Mouse (Mus musculus): ENCODE measurements around the gene Phf24. TPM values are rescaled to one million over a fixed set of nuclear protein-coding genes. Genes with fewer than 3 reads are reported as not detected.

Phf24 gene
- polyA plus RNA-seq, 1 experiment from 2014 or later, result 4.9 TPM

- H3K36me3 ChIP-seq (ENCODE audit: control insufficient read depth, insufficient read depth, low read length), result no peaks in the 10 kb centered on the region
- ATAC-seq (ENCODE audit: low read depth) (no peak), DNase-seq (ENCODE audit: low spot score) (no peak)
- peak overlapping the region; percentile 81 for H3K4me2 ChIP-seq (ENCODE audit: low read depth, low read length)
- H3K4me3 ChIP-seq (ENCODE audit: low read depth, low read length), result peak overlapping the region; percentile 74
- H3K9ac ChIP-seq (ENCODE audit: low read depth, low read length), result peak overlapping the region; percentile 93
- peaks cover 17% of the 10 kb centered on the region for H3K4me1 ChIP-seq (ENCODE audit: control insufficient read depth, insufficient read depth, low read length)
- H3K9me3 ChIP-seq (ENCODE audit: control insufficient read depth, low read length), result no peaks in the 10 kb centered on the region
- H3K27me3 ChIP-seq (replicated peaks; ENCODE audit: control insufficient read depth, insufficient read depth, low read length), result no peaks in the 10 kb centered on the region
- WGBS, result 16% methylated on average over 14 of the region's 14 CpGs
- no peak overlapping the region; the same call in 1 of the 2 replicates for H3K27ac ChIP-seq (replicated peaks; ENCODE audit: low read depth, low read length)
Observed at GRCm38 (mm10) chr4:42949051-42949675, 32.7 kb downstream of the Phf24 start.

GRCm38 (mm10) chr4:42949676-42950051 lies 33.2 kb downstream of the Phf24 start, which contains the start of gene Dnajb5:
Gene Dnajb5, plus strand, starts transcription at chr4:42949814.
- Histone ChIP-seq H3K27ac (replicated peaks; ENCODE audit: low read depth, low read length) (peak within 1 kb of the TSS; percentile 90), H3K27me3 (replicated peaks; ENCODE audit: control insufficient read depth, insufficient read depth, low read length) (no peaks in the 10 kb centered on the region), H3K9me3 (ENCODE audit: control insufficient read depth, low read length) (no peaks in the 10 kb centered on the region), H3K4me2 (ENCODE audit: low read depth, low read length) (peak within 1 kb of the TSS; percentile 81), H3K4me1 (ENCODE audit: control insufficient read depth, insufficient read depth, low read length) (peaks cover 17% of the 10 kb centered on the region), H3K36me3 (ENCODE audit: control insufficient read depth, insufficient read depth, low read length) (no peaks in the 10 kb centered on the region), H3K4me3 (ENCODE audit: low read depth, low read length) (peak within 1 kb of the TSS; percentile 74), H3K9ac (ENCODE audit: low read depth, low read length) (peak within 1 kb of the TSS; percentile 93)
- DNase-seq (ENCODE audit: low spot score), result peak; percentile 98
- peak; percentile 97 for ATAC-seq (ENCODE audit: low read depth)
- 0% methylated on average over 10 of the region's 39 CpGs for WGBS

- ATAC-seq (ENCODE audit: low read depth), result peak; percentile 78
- Histone ChIP-seq H3K36me3 (ENCODE audit: control insufficient read depth, insufficient read depth, low read length) (0 out of 2 replicates have a peak, but pooled peaks cover 4% of the 10 kb centered on the region), H3K9me3 (ENCODE audit: control insufficient read depth, low read length) (no peaks in the 10 kb centered on the region), H3K4me2 (ENCODE audit: low read depth, low read length) (peak overlapping the region; percentile 81), H3K4me1 (ENCODE audit: control insufficient read depth, insufficient read depth, low read length) (peaks cover 17% of the 10 kb centered on the region), H3K4me3 (ENCODE audit: low read depth, low read length) (peak overlapping the region; percentile 74), H3K27me3 (replicated peaks; ENCODE audit: control insufficient read depth, insufficient read depth, low read length) (no peaks in the 10 kb centered on the region), H3K9ac (ENCODE audit: low read depth, low read length) (peak overlapping the region; percentile 93), H3K27ac (replicated peaks; ENCODE audit: low read depth, low read length) (peak overlapping the region; percentile 90)
- WGBS, result 1% methylated on average over 15 of the region's 27 CpGs
- DNase-seq (ENCODE audit: low spot score), result peak; percentile 95
Observed at GRCm38 (mm10) chr4:42950065-42950558, 33.7 kb downstream of the Phf24 start.

GRCm38 (mm10) chr4:42951206-42952195 lies 35.0 kb downstream of the Phf24 start:
- 60% methylated on average over 11 of the region's 11 CpGs for WGBS
- Histone ChIP-seq H3K9ac (ENCODE audit: low read depth, low read length) (peak overlapping the region; percentile 93; the same call in 1 of the 2 replicates), H3K36me3 (ENCODE audit: control insufficient read depth, insufficient read depth, low read length) (peaks cover 14% of the 10 kb centered on the region), H3K9me3 (ENCODE audit: control insufficient read depth, low read length) (no peaks in the 10 kb centered on the region), H3K4me1 (ENCODE audit: control insufficient read depth, insufficient read depth, low read length) (peaks cover 17% of the 10 kb centered on the region), H3K4me3 (ENCODE audit: low read depth, low read length) (peak overlapping the region; percentile 74; the same call in 1 of the 2 replicates), H3K27ac (replicated peaks; ENCODE audit: low read depth, low read length) (no peak overlapping the region), H3K4me2 (ENCODE audit: low read depth, low read length) (peak overlapping the region; percentile 81), H3K27me3 (replicated peaks; ENCODE audit: control insufficient read depth, insufficient read depth, low read length) (no peaks in the 10 kb centered on the region)
- ATAC-seq (ENCODE audit: low read depth) (no peak), DNase-seq (ENCODE audit: low spot score) (no peak)

- Histone ChIP-seq H3K9ac (ENCODE audit: low read depth, low read length) (peak overlapping the region; percentile 8; the same call in 1 of the 2 replicates), H3K4me2 (ENCODE audit: low read depth, low read length) (peak overlapping the region; percentile 10; the same call in 1 of the 2 replicates), H3K27me3 (replicated peaks; ENCODE audit: control insufficient read depth, insufficient read depth, low read length) (no peaks in the 10 kb centered on the region), H3K36me3 (ENCODE audit: control insufficient read depth, insufficient read depth, low read length) (peaks cover 24% of the 10 kb centered on the region), H3K4me3 (ENCODE audit: low read depth, low read length) (no peak overlapping the region), H3K9me3 (ENCODE audit: control insufficient read depth, low read length) (no peaks in the 10 kb centered on the region), H3K27ac (replicated peaks; ENCODE audit: low read depth, low read length) (peak overlapping the region; percentile 29; the same call in 1 of the 2 replicates), H3K4me1 (ENCODE audit: control insufficient read depth, insufficient read depth, low read length) (peaks cover 17% of the 10 kb centered on the region)
- no peak for DNase-seq (ENCODE audit: low spot score)
- no peak for ATAC-seq (ENCODE audit: low read depth)
- 90% methylated on average over 7 of the region's 7 CpGs for WGBS
Observed at GRCm38 (mm10) chr4:42952563-42952962, 36.1 kb downstream of the Phf24 start.

GRCm38 (mm10) chr4:42953435-42954094 lies 37.1 kb downstream of the Phf24 start:
- WGBS, result 34% methylated on average over 9 of the region's 10 CpGs
- H3K27ac ChIP-seq (replicated peaks; ENCODE audit: low read depth, low read length), result peak overlapping the region; percentile 29
- H3K9me3 ChIP-seq (ENCODE audit: control insufficient read depth, low read length), result no peaks in the 10 kb centered on the region
- ATAC-seq (ENCODE audit: low read depth) (no peak), DNase-seq (ENCODE audit: low spot score) (peak; percentile 59)
- H3K4me2 ChIP-seq (ENCODE audit: low read depth, low read length), result no peak overlapping the region
- peak overlapping the region; percentile 14; the same call in 1 of the 2 replicates for H3K9ac ChIP-seq (ENCODE audit: low read depth, low read length)
- peaks cover 30% of the 10 kb centered on the region for H3K36me3 ChIP-seq (ENCODE audit: control insufficient read depth, insufficient read depth, low read length)
- H3K4me3 ChIP-seq (ENCODE audit: low read depth, low read length), result no peak overlapping the region
- H3K4me1 ChIP-seq (ENCODE audit: control insufficient read depth, insufficient read depth, low read length), result peaks cover 15% of the 10 kb centered on the region
- H3K27me3 ChIP-seq (replicated peaks; ENCODE audit: control insufficient read depth, insufficient read depth, low read length), result no peaks in the 10 kb centered on the region

- DNase-seq (ENCODE audit: low spot score), result peak; percentile 53
- H3K27ac ChIP-seq (replicated peaks; ENCODE audit: low read depth, low read length), result no peak overlapping the region
- H3K4me2 ChIP-seq (ENCODE audit: low read depth, low read length), result no peak overlapping the region
Observed at GRCm38 (mm10) chr4:42954297-42954696, 37.8 kb downstream of the Phf24 start.

GRCm38 (mm10) chr4:42955200-42955599 lies 38.7 kb downstream of the Phf24 start:
- Histone ChIP-seq H3K4me1 (ENCODE audit: control insufficient read depth, insufficient read depth, low read length) (peaks cover 9% of the 10 kb centered on the region), H3K27me3 (replicated peaks; ENCODE audit: control insufficient read depth, insufficient read depth, low read length) (no peaks in the 10 kb centered on the region), H3K27ac (replicated peaks; ENCODE audit: low read depth, low read length) (no peak overlapping the region), H3K9ac (ENCODE audit: low read depth, low read length) (no peak overlapping the region), H3K9me3 (ENCODE audit: control insufficient read depth, low read length) (no peaks in the 10 kb centered on the region), H3K4me3 (ENCODE audit: low read depth, low read length) (no peak overlapping the region), H3K4me2 (ENCODE audit: low read depth, low read length) (no peak overlapping the region), H3K36me3 (ENCODE audit: control insufficient read depth, insufficient read depth, low read length) (peaks cover 30% of the 10 kb centered on the region)
- 94% methylated on average over 3 of the region's 3 CpGs for WGBS
- DNase-seq (ENCODE audit: low spot score), result no peak
- ATAC-seq (ENCODE audit: low read depth), result no peak

More at GRCm38 (mm10) chr4:42954297-42954696, 37.8 kb downstream of the Phf24 start:
- no peaks in the 10 kb centered on the region for H3K27me3 ChIP-seq (replicated peaks; ENCODE audit: control insufficient read depth, insufficient read depth, low read length)
- peaks cover 30% of the 10 kb centered on the region for H3K36me3 ChIP-seq (ENCODE audit: control insufficient read depth, insufficient read depth, low read length)
- ATAC-seq (ENCODE audit: low read depth), result no peak
- 0 out of 2 replicates have a peak overlapping the region, but pooled peaks have one; percentile 3 for H3K9ac ChIP-seq (ENCODE audit: low read depth, low read length)
- no peak overlapping the region for H3K4me3 ChIP-seq (ENCODE audit: low read depth, low read length)
- H3K9me3 ChIP-seq (ENCODE audit: control insufficient read depth, low read length), result no peaks in the 10 kb centered on the region
- WGBS, result 10% methylated on average over 10 of the region's 10 CpGs
- peaks cover 9% of the 10 kb centered on the region for H3K4me1 ChIP-seq (ENCODE audit: control insufficient read depth, insufficient read depth, low read length)

Measured in embryonic facial prominence, embryonic 14.5 days (tissue).